Mouse (Mus musculus) lung, postnatal 0 days (tissue): ENCODE measurements around the gene Zic2.

ENCODE experiments used
- CTCF ChIP-seq: IDR thresholded peaks from 2 replicates; pipeline ENCODE4 v1.5.1; 2016; ENCODE audit warnings: antibody characterized with exemption, mild to moderate bottlenecking
- EP300 ChIP-seq: IDR thresholded peaks from 2 replicates; pipeline ENCODE4 v1.6.1; 2016; ENCODE audit warnings: antibody characterized with exemption, mild to moderate bottlenecking, control low read depth

DNA sequence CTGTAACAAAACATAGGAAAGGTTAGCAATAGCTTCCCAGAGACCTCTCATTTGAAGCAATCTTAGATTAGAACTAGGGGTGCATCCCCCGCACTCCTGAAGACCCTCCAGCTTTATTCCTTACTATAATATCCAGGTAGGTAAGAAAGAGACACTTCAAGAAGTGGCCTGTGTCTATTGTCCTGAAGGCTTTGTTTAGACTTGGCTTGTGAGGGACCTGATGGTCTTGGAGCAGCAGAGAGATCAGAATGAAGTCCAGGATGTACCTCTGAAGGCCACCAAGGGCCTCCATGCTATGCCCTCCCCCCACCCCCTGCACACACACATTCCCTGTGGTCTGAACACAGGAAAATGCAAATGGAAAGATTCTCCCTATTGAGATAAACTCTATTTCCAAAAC, 15.5 kb upstream of the Zic2 start:
- TF ChIP-seq EP300, result no peak
- no peak for TF ChIP-seq CTCF
